Mouse (Mus musculus): Measurements from ENCODE around the gene Lrrc71. TPM values are rescaled to one million over a fixed set of nuclear protein-coding genes. Genes with fewer than 3 reads are reported as not detected.

Lrrc71 gene
- total and polyA plus RNA-seq, 2 experiments from 2014 or later: 1.6 to 2.2 TPM

DNA sequence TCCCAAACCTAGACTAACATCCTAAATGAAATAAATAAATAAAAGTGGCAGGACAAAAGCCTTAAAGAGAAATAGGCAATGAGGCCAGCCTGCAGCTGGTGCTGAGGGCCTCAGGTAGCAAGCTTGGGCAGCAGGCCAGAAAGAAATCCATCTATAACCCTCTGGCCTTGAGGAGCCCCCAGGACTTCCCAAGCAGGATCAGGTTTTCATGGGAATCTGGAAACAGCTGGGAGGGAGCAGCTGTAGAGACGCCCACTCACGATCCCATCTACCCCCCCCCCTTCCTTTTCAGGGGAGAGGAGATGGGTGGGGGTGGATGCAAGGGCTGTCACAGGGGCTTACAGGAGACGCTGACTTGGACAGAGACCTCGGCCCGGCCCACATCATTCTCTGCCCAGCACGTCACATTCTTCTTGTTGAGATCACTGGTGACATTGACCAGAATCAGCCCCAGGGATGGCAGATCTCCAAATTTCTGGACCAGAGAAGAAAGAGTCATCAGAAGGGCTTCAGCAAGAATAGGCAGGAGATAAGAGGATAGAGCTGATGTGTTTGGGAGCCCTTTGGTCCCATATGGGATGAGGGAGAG lies 37.3 kb upstream of the Lrrc71 start:
- no peak for DNase-seq
- ATAC-seq: no peak
- H3K9me3 ChIP-seq (ENCODE audit: low read length): no peaks in the 10 kb centered on the region
- H3K27me3 ChIP-seq (ENCODE audit: insufficient read depth, low read length): peaks cover 5% of the 10 kb centered on the region; the same call in 1 of the 2 replicates
- no peak for TF ChIP-seq CTCF (IDR thresholded peaks at IDR 0.05; ENCODE audit: low read depth)
- H3K27ac ChIP-seq (ENCODE audit: low read depth, low read length): no peak overlapping the region
- H3K4me3 ChIP-seq (ENCODE audit: low read depth, low read length): no peak overlapping the region
- 68% methylated on average over 6 of the region's 6 CpGs for WGBS
- H3K36me3 ChIP-seq (ENCODE audit: insufficient read depth): no peaks in the 10 kb centered on the region
- H3K4me1 ChIP-seq (ENCODE audit: insufficient read depth): no peaks in the 10 kb centered on the region
- H3K9ac ChIP-seq: no peak overlapping the region
- H3K4me2 ChIP-seq (ENCODE audit: low read depth): no peak overlapping the region

DNA sequence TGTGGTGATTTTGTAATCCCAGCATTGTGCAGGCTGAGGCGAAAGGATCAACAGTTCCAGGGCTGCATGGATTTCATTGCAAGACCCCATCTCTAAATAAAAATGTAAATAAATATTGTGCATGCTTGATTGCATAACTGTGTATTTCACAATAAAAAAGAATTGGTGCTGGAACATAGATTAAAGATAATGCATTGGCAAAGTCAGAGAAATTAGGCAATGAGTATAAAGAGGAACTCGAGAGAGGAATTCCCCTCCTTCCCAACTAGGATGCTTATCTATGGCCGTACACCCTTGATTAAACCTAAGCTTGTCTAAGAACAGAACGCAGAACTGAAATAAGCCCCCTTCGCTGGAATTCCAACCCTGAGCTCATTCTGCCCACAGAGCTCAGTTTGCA lies 36.7 kb upstream of the Lrrc71 start:
- DNase-seq: no peak
- Histone ChIP-seq H3K27ac (ENCODE audit: low read depth, low read length) (no peak overlapping the region), H3K36me3 (ENCODE audit: insufficient read depth) (no peaks in the 10 kb centered on the region), H3K9me3 (ENCODE audit: low read length) (no peaks in the 10 kb centered on the region), H3K4me2 (ENCODE audit: low read depth) (no peak overlapping the region), H3K4me3 (ENCODE audit: low read depth, low read length) (no peak overlapping the region), H3K9ac (no peak overlapping the region), H3K4me1 (ENCODE audit: insufficient read depth) (no peaks in the 10 kb centered on the region), H3K27me3 (ENCODE audit: insufficient read depth, low read length) (no peaks in the 10 kb centered on the region; the same call in 1 of the 2 replicates)
- ATAC-seq: no peak
- WGBS: 84% methylated on average over 5 of the region's 5 CpGs
- no peak for TF ChIP-seq CTCF (IDR thresholded peaks at IDR 0.05; ENCODE audit: low read depth)

DNA sequence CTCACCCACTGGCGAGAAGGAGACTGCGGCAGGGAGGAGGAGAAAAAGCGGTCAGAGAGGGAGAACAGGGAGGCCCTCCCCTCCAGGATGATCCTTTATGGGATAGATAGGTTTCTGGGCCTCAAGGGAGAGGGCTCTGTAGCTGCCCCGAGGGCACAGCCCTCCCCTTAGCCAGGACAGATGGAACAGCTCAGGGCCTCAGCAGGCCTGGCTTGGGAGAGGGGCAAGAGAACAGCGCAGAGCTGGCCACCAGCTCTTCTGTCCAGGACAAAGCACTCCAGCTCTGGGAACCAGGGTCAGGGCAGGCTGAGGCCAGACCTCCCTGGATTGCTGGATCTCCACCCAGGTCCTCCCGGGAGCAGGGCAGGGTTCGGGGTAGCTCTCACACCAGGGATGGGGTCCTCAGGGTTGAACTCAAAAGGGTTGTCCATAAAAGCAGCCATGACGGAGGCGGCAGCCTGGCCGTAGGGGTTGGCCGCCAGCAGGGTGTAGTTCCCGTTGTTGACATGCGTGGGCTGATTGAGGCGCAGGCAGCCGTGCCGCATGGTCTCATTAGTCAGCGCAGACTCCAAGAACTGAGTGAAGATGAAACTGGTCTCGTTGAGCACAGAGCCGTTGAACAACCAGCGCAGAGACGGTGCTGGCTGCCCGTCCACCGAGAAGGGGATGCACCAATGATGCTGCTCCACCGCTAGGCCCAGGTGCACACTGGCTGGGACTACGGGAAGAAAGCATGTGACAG lies 35.0 kb upstream of the Lrrc71 start:
- ATAC-seq: no peak
- no peak for TF ChIP-seq CTCF (IDR thresholded peaks at IDR 0.05; ENCODE audit: low read depth)
- 86% methylated on average over 25 of the region's 25 CpGs for WGBS

DNA sequence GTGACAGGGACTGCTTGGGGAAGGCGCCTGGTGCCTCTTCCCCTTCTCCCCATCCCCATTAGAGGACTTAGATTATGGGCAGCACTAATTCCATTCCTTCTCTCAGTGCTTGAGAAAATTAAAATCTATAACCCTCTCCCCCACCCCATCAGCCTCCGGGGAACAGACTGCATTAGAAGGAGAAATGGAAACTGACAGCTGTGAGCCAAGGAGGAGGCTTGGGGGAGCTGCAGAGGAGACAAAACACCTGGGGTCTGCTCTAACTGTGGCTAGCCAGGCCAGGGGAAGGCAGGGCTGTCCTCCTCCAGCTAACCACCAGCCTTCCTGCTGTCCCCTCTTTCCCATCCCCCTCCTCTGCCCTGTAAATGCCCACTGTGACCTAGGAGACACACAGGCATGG lies 30.7 kb upstream of the Lrrc71 start:
- Histone ChIP-seq H3K4me1 (ENCODE audit: insufficient read depth) (no peaks in the 10 kb centered on the region), H3K27me3 (ENCODE audit: insufficient read depth, low read length) (no peaks in the 10 kb centered on the region; the same call in 1 of the 2 replicates), H3K9ac (no peak overlapping the region), H3K27ac (ENCODE audit: low read depth, low read length) (no peak overlapping the region), H3K4me3 (ENCODE audit: low read depth, low read length) (no peak overlapping the region), H3K9me3 (ENCODE audit: low read length) (no peaks in the 10 kb centered on the region), H3K4me2 (ENCODE audit: low read depth) (no peak overlapping the region), H3K36me3 (ENCODE audit: insufficient read depth) (no peaks in the 10 kb centered on the region)
- no peak for ATAC-seq
- WGBS: 47% methylated on average over 2 of the region's 2 CpGs
- no peak for DNase-seq
- TF ChIP-seq CTCF (IDR thresholded peaks at IDR 0.05; ENCODE audit: low read depth): no peak

More for the DNA sequence above, 35.0 kb upstream of the Lrrc71 start:
- no peak overlapping the region for H3K9ac ChIP-seq
- DNase-seq: no peak
- H3K4me2 ChIP-seq (ENCODE audit: low read depth): no peak overlapping the region
- no peaks in the 10 kb centered on the region for H3K36me3 ChIP-seq (ENCODE audit: insufficient read depth)
- H3K9me3 ChIP-seq (ENCODE audit: low read length): no peaks in the 10 kb centered on the region
- no peak overlapping the region for H3K4me3 ChIP-seq (ENCODE audit: low read depth, low read length)
- H3K27ac ChIP-seq (ENCODE audit: low read depth, low read length): no peak overlapping the region
- H3K27me3 ChIP-seq (ENCODE audit: insufficient read depth, low read length): no peaks in the 10 kb centered on the region; the same call in 1 of the 2 replicates
- H3K4me1 ChIP-seq (ENCODE audit: insufficient read depth): no peaks in the 10 kb centered on the region

DNA sequence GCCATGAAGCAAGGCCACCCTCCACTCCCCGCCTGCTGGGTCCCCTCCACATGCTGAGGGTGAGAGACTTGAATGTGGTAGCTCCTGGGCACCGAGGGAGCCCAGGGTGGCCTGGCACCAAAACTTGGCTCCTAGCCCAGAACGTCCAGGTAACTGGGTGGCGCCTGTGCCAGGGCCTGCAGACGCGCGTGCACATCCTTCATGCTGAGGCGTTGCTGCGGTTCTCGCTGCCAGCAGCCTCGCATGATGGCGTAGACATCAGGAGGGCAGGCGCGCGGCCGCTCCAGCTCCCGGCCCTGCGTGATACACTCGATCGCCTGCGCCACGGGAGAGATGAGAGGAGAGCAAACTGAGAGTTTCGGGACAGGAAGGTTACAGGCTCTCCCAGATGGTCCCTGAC lies 29.9 kb upstream of the Lrrc71 start:
- no peak for TF ChIP-seq CTCF (IDR thresholded peaks at IDR 0.05; ENCODE audit: low read depth)
- Histone ChIP-seq H3K4me2 (ENCODE audit: low read depth) (peak overlapping the region; percentile 24; the same call in 1 of the 2 replicates), H3K9me3 (ENCODE audit: low read length) (no peaks in the 10 kb centered on the region), H3K9ac (no peak overlapping the region), H3K36me3 (ENCODE audit: insufficient read depth) (no peaks in the 10 kb centered on the region), H3K4me3 (ENCODE audit: low read depth, low read length) (no peak overlapping the region), H3K27ac (ENCODE audit: low read depth, low read length) (no peak overlapping the region), H3K4me1 (ENCODE audit: insufficient read depth) (no peaks in the 10 kb centered on the region), H3K27me3 (ENCODE audit: insufficient read depth, low read length) (no peaks in the 10 kb centered on the region; the same call in 1 of the 2 replicates)
- ATAC-seq (0 out of 2 replicates have a peak, but pooled peaks have one; percentile 27), DNase-seq (no peak)
- WGBS: 60% methylated on average over 23 of the region's 23 CpGs

DNA sequence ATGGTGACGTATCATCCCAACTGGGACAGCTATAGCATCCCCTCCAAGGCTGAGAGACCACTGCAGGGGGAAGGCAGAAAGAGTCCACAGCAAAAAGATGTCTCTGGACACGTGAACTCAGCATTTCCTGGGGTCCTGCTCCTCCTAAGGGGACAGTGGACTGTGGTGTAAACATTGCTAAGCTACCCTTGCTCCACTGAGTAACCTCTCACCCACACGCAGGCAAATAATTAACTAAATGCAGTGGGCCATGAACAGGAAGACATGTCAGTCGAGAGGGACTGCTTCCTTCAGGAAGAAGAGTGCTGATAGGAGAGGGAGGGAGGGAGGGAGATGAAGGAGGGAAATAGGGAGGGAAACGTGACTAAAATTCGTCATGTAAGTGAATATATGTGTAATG lies 22.7 kb upstream of the Lrrc71 start:
- Histone ChIP-seq H3K27me3 (ENCODE audit: insufficient read depth, low read length) (peaks cover 13% of the 10 kb centered on the region), H3K4me2 (ENCODE audit: low read depth) (no peak overlapping the region), H3K9me3 (ENCODE audit: low read length) (no peaks in the 10 kb centered on the region), H3K4me1 (ENCODE audit: insufficient read depth) (no peaks in the 10 kb centered on the region), H3K9ac (no peak overlapping the region), H3K36me3 (ENCODE audit: insufficient read depth) (no peaks in the 10 kb centered on the region), H3K4me3 (ENCODE audit: low read depth, low read length) (no peak overlapping the region), H3K27ac (ENCODE audit: low read depth, low read length) (no peak overlapping the region)
- 50% methylated on average over 6 of the region's 6 CpGs for WGBS
- no peak for ATAC-seq
- no peak for DNase-seq
- no peak for TF ChIP-seq CTCF (IDR thresholded peaks at IDR 0.05; ENCODE audit: low read depth)

DNA sequence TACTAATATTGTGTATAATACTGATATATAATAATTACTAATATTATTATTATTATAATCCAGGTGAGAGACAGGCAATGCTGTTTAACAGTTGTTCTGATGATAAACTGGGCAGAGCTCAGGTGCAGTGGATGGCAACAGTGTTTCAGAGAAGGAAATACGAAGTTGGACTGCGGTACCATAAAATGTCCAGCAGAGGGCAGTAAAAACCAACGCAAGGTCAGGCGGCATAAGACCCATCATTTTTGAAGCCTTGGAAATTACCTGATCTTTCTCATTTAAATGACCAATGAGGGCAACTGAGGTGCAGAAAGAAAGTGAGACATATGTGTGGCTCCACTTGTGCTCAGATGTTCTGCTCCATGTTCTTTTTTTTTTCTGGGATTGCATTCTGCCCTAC lies 21.9 kb upstream of the Lrrc71 start:
- Histone ChIP-seq H3K27me3 (ENCODE audit: insufficient read depth, low read length) (peaks cover 13% of the 10 kb centered on the region), H3K27ac (ENCODE audit: low read depth, low read length) (no peak overlapping the region), H3K9me3 (ENCODE audit: low read length) (no peaks in the 10 kb centered on the region), H3K4me2 (ENCODE audit: low read depth) (no peak overlapping the region), H3K36me3 (ENCODE audit: insufficient read depth) (no peaks in the 10 kb centered on the region), H3K4me1 (ENCODE audit: insufficient read depth) (no peaks in the 10 kb centered on the region), H3K4me3 (ENCODE audit: low read depth, low read length) (no peak overlapping the region), H3K9ac (no peak overlapping the region)
- TF ChIP-seq CTCF (IDR thresholded peaks at IDR 0.05; ENCODE audit: low read depth): peak; percentile 93
- 2% methylated on average over 4 of the region's 4 CpGs for WGBS
- ATAC-seq (no peak; the same call in 1 of the 2 replicates), DNase-seq (peak; percentile 82)
